Mouse (Mus musculus): ENCODE results near the gene Cyb561d1.

Cyb561d1 gene

GRCm38 (mm10) chr3:108166486-108167211, 34.4 kb downstream of the Cyb561d1 start:
- DNase-seq, result peak; percentile 50

- DNase-seq, result no peak
Measured at GRCm38 (mm10) chr3:108165532-108166315, 35.3 kb downstream of the Cyb561d1 start.

- peak; percentile 81 for DNase-seq
Measured at GRCm38 (mm10) chr3:108164807-108165206, 36.2 kb downstream of the Cyb561d1 start.

GRCm38 (mm10) chr3:108164091-108164490, 36.9 kb downstream of the Cyb561d1 start:
- no peak for DNase-seq

GRCm38 (mm10) chr3:108158383-108159037, 42.5 kb downstream of the Cyb561d1 start:
- peak; percentile 47 for DNase-seq

GRCm38 (mm10) chr3:108154656-108155055, 46.4 kb downstream of the Cyb561d1 start, which contains the start of gene Gpr61:
Gene Gpr61, minus strand, starts transcription at chr3:108154882.
- peak; percentile 54 for DNase-seq

GRCm38 (mm10) chr3:108152290-108152689, 48.7 kb downstream of the Cyb561d1 start:
- no peak for DNase-seq

GRCm38 (mm10) chr3:108147386-108148235, 53.4 kb downstream of the Cyb561d1 start:
- DNase-seq, result peak; percentile 93

GRCm38 (mm10) chr3:108146671-108147070, 54.3 kb downstream of the Cyb561d1 start:
- DNase-seq, result no peak
